Mouse (Mus musculus) monocyte, adult 5-6 weeks (primary cell): Measurements from ENCODE around the gene Ccdc9. TPM values are rescaled to one million over a fixed set of nuclear protein-coding genes. Genes with fewer than 3 reads are reported as not detected.

Source experiments
- ATAC-seq: fragments of 153-309, 156-312 bp; replicated peaks from 2 replicates; pipeline ENCODE4 v1.8.0; 2017; ENCODE audit warnings: mild to moderate bottlenecking; ENCODE audit not compliant: low TSS enrichment, insufficient number of reproducible peaks, severe bottlenecking, poor library complexity, low FRiP score
- total RNA-seq: library from RNA; stranded (forward); fragments of 200-1000, 200-491, 200-594 nt; gene quantifications from 3 replicates; pipeline ENCODE4 v1.2.3, GENCODE M21; 2017

The Ccdc9 gene
- 231 to 284 TPM (median 256 TPM) in 3 replicates for total RNA-seq

DNA sequence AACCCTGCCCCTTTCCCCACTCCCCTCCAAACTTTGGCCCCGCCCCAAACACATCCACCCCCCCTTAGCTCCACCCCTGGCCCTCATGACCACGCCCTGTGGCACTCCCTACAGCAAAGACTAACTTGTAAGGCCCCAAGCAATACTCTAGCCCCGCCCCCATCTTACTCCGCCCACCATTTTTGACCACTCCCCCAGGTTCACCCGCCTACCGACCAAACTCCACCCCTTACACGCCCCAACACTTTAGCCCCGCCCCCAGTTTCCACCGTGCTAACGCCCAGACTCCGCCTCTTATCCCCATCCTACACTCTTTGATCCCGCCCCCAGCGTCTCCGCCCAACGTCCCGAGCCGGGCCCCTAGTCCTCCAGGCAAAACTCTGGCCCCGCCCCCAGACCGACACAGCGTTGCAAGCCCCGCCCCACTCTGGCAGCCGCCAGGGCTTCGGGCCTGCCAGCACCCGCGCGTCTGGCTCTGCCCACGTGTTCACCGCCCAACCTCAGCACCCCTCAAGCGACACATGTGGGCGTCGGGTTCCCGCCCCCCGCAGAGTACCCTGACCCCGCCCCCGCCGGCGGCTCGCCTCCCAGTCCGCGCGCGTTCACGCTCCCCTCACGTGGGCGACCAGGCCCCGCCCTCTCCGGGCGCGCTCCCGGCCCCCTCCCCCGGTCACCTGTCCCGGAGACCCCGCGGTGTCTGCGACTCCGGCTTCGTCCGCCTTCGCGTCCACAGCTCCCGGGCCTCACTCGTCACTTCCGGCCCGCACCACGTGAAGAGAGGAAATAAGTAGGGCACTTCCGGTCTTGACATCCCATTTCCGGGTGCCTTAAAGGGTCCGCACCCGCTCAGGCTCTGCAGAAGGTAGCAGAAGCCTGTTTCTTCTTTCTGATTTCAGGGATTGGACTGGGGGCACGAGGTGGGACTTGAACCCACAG is at the start of gene Ccdc9:
Gene Ccdc9, minus strand, starts transcription at position 770 of the 936 bp plus-strand sequence.
- peak; percentile 81 for ATAC-seq

GRCm38 (mm10) chr7:16329146-16329545 is 42.6 kb upstream of the Ccdc9 start:
- ATAC-seq = no peak

- ATAC-seq = no peak
Measured at GRCm38 (mm10) chr7:16326607-16326971, 40.0 kb upstream of the Ccdc9 start.

GRCm38 (mm10) chr7:16325920-16326606 is 39.5 kb upstream of the Ccdc9 start:
- peak; percentile 88 for ATAC-seq

GRCm38 (mm10) chr7:16324661-16325060 is 38.1 kb upstream of the Ccdc9 start:
- no peak for ATAC-seq

GRCm38 (mm10) chr7:16320479-16320878 is 33.9 kb upstream of the Ccdc9 start:
- no peak for ATAC-seq

DNA sequence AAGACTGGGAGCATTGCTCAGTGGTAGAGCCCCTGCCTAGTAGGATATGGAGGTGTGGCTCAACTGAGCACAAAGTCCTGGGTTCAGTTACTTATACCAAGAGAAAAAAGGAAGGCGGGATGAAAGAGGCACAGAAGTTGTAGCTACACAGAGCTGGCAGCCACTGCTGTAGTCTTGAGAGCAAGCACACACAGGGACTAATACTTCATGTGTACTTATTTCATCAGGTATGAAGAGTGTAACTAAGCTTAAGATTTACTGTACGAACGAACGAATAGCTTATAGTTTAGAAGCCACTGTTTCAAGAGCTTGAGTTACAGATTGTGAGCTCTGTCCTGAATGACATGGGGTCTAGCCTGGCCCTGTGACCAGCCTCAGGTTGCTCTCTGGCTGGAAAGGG is 32.6 kb upstream of the Ccdc9 start:
- ATAC-seq = no peak

DNA sequence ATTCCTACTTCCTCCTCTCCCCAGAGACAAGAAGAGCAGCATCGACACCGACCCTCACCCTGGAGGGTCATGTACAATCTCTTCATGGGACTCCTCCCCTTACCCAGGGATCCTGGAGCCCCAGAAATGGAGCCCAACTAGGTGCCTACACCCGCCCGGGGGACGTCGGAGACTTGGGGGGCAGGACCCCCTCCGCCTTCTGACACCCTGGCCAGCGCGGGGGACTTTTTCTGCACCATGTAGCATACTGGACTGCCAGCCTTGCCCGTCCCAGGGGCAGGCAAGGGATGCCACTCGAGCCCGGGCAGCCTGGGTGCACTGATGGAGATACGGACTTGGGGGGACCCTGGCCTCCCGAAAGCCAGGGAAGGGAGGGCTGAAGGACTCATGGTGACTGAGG is 30.5 kb upstream of the Ccdc9 start:
- ATAC-seq = no peak

DNA sequence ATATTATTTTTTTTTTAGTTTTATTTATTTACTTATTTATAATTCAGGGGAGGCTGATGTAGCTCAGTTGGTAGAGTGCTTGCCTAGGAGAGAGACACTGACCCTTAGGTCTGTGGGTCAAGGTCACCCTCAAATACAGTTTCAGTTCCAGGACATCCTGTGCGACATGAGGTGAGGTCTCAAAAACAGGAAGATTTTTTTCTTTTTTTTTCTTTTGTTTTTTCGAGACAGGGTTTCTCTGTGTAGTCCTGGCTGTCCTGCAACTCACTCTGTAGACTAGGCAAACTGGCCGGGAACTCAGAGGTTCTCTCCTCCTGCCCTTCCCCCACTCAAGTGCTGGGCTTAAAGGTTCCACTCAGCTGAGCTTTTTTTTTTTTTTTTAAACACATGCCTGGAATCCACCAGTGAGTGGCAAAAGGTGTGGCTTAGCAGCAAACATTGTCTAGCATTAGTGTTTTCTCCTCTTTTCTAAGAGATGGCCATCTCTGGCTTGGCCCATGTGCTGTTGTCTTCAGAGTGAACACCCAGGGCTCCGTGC is 28.7 kb upstream of the Ccdc9 start:
- ATAC-seq = no peak

DNA sequence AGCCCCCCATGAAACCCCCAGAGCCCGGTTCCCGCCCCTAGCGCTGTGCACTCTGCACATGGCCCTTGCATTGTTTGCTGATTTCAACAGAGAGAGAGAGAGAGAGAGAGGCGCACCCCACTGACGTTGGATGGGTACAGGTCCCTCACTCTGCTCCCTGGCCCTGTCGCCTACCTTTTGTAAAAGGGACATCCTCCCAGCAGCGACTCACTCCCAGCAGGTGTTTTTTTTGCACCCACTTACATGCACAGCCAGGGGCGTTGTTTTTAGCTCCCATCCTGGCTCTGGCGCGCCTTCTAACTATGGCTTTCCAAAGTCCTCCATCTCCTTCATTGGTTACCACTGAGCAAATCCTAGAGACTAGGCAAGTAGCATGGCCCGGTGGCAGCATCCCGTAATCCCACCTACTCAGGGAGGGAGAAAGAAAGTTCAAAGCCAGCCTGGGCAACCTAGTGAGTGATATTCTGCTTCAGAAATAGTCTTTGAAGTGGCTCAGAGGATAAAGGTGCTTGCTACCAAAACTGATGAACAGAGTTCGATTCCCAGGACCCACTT is 27.7 kb upstream of the Ccdc9 start:
- ATAC-seq = no peak

- ATAC-seq = peak; percentile 16; the same call in 1 of the 2 replicates
Measured at GRCm38 (mm10) chr7:16313481-16314220, 27.1 kb upstream of the Ccdc9 start.

- ATAC-seq = peak; percentile 72
Measured at GRCm38 (mm10) chr7:16312672-16313311, 26.2 kb upstream of the Ccdc9 start.

GRCm38 (mm10) chr7:16312011-16312671 is 25.5 kb upstream of the Ccdc9 start:
- ATAC-seq = no peak

DNA sequence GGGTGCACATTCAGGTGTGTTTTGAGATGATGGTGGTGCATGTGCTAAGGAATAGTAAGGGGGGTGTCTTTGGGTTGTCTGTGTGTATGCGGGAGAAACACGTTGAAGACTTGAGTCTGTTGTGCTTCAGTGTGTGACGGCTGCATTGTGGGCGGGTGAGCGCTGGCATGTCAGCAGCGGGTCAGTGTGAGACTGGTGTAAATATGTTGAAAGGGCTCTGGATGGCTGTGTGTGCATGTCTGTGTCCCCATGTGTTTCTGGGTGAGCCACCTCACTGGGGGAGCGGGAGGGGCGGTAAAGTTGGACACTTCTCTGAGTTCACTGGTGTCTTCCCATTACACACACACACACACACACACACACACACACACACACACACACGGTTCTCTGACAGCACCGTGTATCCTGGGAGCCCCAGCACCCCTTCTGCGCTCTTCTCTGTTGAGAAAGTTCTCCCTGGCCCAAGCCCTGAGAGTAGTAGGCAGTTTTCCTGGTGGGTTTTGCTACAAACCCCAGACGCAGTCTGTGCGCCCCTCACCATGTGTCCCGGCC is 24.9 kb upstream of the Ccdc9 start:
- ATAC-seq = 0 out of 2 replicates have a peak, but pooled peaks have one; percentile 7

GRCm38 (mm10) chr7:16310521-16311452 is 24.2 kb upstream of the Ccdc9 start:
- no peak for ATAC-seq

DNA sequence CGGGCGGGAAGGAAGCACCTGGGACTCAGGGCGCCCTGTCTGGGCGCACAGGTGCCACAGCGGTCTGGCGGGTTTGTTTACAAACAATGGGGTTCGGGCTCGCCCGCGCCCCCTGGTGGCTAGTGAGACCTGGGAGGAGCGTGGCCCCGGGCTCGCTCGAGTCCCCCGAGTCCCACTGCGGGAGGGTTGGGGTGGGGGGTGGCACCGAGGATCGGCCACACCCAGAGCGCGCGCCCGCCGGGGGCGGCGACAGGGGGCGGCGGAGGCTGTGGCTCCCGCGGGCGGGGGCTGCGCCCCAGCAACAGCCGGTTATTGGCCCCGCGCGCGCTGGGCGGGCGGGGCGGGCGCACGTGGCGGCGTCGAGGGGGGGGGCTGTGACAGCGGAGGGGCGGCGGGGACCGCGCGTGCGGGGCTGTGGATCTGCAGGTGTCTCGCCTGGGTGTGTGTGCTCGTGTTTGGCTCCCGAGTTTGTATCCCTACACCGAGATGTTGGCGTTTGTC is 23.5 kb upstream of the Ccdc9 start:
- peak; percentile 18; the same call in 1 of the 2 replicates for ATAC-seq
